Mouse (Mus musculus) intestine, postnatal 0 days (tissue): ENCODE results near the gene Runx1. TPM values are rescaled to one million over a fixed set of nuclear protein-coding genes. Genes with fewer than 3 reads are reported as not detected.

Source experiments
- ATAC-seq: fragments of 200-750 bp; cut with Nextera tagmentation; 2 replicates; pipeline ENCODE4 v1.8.0; 2017; ENCODE audit warnings: mild to moderate bottlenecking, moderate TSS enrichment, moderate library complexity
- H3K27ac ChIP-seq: fragments of 300-500 bp; sonication (generic); 2 replicates; pipeline ENCODE4 v1.5.1; 2014; ENCODE audit warnings: mild to moderate bottlenecking, low read depth, low read length, moderate library complexity
- H3K27me3 ChIP-seq: fragments of 300-500 bp; sonication (generic); replicated peaks from 2 replicates; pipeline ENCODE4 v1.6.1; 2014; ENCODE audit warnings: low read length, mixed read lengths; ENCODE audit not compliant: control insufficient read depth, insufficient read depth
- H3K36me3 ChIP-seq: fragments of 300-500 bp; sonication (generic); 2 replicates; pipeline ENCODE4 v1.6.1; 2014; ENCODE audit warnings: mild to moderate bottlenecking, moderate library complexity; ENCODE audit not compliant: control insufficient read depth, insufficient read depth
- H3K4me1 ChIP-seq: fragments of 300-500 bp; sonication (generic); replicated peaks from 2 replicates; pipeline ENCODE4 v1.6.1; 2014; ENCODE audit warnings: antibody characterized with exemption, low read length, mixed read lengths; ENCODE audit not compliant: control insufficient read depth, insufficient read depth
- H3K4me2 ChIP-seq: fragments of 300-500 bp; sonication (generic); replicated peaks from 2 replicates; pipeline ENCODE4 v1.6.1; 2014; ENCODE audit warnings: low read depth, mild to moderate bottlenecking, moderate library complexity
- H3K4me3 ChIP-seq: fragments of 300-500 bp; sonication (generic); 2 replicates; pipeline ENCODE4 v1.5.1; 2014; ENCODE audit warnings: low read depth, low read length
- H3K9ac ChIP-seq: fragments of 300-500 bp; sonication (generic); 2 replicates; pipeline ENCODE4 v1.6.1; 2014; ENCODE audit warnings: mild to moderate bottlenecking, low read depth, low read length
- H3K9me3 ChIP-seq: fragments of 300-500 bp; sonication (generic); 2 replicates; pipeline ENCODE4 v1.6.1; 2016; ENCODE audit warnings: mixed run types; ENCODE audit not compliant: control insufficient read depth
- CTCF ChIP-seq: sonication (generic); IDR thresholded peaks from 2 replicates; pipeline ENCODE4 v1.5.1; 2016; ENCODE audit warnings: low read depth, mild to moderate bottlenecking, control low read depth, antibody characterized with exemption, moderate library complexity
- WGBS: fragments of 180-500 bp; shearing (Covaris S2); extraction: QIAGEN DNeasy Blood & Tissue Kit; methylation state at CpG from one replicate; pipeline ENCODE4 v1.1.7; 2014; 5-methylcytosine and 5-hydroxymethylcytosine counted together
- polyA plus RNA-seq: library from polyadenylated mRNA; unstranded; fragments of >200 nt; fragmentation: Nextera tagmentation; extraction: Ambion mirVana; gene quantifications from 2 replicates; pipeline ENCODE4 v1.2.1, GENCODE M21; 2015

Gene Runx1
- polyA plus RNA-seq: 1.7 TPM in 2 replicates

DNA sequence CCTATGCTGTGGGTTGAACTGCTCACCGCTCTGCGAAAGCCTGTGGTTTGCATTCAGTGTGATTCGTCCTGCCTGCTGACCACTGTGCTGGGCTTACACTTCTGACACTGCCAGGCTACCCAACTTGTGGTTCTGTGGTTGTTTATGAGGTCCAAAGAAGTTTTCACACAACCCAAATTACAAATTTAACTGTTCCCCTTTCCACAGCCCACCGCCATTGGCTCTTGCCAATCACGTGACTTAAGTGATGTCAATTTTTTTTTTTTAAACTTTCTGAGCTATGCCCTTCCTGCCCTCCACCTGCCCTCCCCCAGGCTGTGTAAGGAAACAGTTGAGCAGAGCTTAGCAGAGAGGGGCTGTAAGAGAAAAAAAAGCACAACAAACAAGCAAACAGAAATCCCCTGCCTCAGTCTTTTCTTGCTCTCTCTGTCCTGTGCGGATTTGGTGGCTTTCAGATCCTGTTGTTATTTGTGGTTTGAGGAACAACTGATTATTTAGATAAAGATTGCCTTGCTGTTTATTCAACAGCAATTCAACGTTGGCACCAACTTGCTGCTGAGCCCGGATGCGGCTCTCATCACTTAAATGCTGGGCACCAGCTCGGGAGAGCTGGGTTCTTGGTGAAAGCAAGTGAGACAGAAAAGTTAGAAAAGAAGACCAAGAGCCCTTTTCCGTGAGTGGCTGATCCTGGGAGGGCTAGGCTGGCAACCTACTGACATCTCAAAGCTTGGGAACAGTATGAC lies at the start of gene Runx1:
Gene Runx1 (minus strand): TSS at position 242 of the 743 bp plus-strand sequence.
- no peak for TF ChIP-seq CTCF
- WGBS: 86% methylated on average over 11 of the region's 11 CpGs
- no peak for ATAC-seq
- Histone ChIP-seq H3K4me1 (no peaks in the 10 kb centered on the region), H3K9ac (no peak within 1 kb of the TSS), H3K9me3 (no peaks in the 10 kb centered on the region), H3K36me3 (no peaks in the 10 kb centered on the region), H3K4me2 (no peak within 1 kb of the TSS), H3K27ac (no peak within 1 kb of the TSS), H3K4me3 (no peak within 1 kb of the TSS), H3K27me3 (no peaks in the 10 kb centered on the region)

DNA sequence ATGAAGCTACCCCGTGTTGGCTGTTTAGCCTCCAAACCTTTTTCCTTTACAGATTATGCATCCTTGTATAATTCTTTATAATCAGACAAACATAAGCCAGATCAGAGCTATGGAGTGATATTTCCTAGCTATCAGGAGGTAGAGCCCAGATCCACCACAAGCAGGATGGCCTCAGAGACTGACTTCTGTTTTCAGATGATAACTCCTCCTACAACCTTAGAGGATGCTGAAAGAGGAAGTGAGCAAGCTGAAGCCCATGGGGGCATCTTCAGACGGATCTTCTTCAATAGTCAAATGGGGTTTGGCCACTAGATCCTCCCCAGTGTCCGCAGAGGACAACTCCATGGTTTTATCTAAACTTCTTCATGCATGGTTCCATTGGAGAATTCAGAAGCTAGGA lies 48.1 kb upstream of the Runx1 start:
- H3K9me3 ChIP-seq: no peaks in the 10 kb centered on the region
- ATAC-seq: no peak
- H3K4me1 ChIP-seq: no peaks in the 10 kb centered on the region
- H3K9ac ChIP-seq: no peak overlapping the region
- H3K27ac ChIP-seq: no peak overlapping the region
- 90% methylated on average over 3 of the region's 3 CpGs for WGBS
- no peak for TF ChIP-seq CTCF
- no peaks in the 10 kb centered on the region for H3K36me3 ChIP-seq
- no peak overlapping the region for H3K4me3 ChIP-seq
- H3K4me2 ChIP-seq: no peak overlapping the region
- no peaks in the 10 kb centered on the region for H3K27me3 ChIP-seq

DNA sequence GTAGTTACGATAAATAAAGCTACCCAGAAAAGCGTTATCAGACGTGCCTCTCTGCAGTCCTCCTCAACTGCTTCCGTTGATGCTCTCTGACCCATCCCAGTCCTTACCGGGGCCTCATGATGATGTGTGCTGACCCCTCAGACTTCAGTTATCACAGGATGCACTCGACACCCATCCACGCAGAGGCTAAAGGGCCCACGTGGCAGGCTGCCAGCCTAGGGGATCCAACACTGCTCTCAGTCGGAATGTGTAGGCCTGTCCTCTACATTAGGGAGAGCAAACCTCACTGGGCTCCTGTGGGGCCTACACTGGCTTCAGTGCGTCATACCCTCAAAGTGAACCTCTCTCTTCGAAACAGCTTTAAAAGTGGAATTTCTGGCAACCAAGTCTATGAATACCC lies 45.8 kb upstream of the Runx1 start:
- no peaks in the 10 kb centered on the region for H3K9me3 ChIP-seq
- H3K4me1 ChIP-seq: no peaks in the 10 kb centered on the region
- 83% methylated on average over 11 of the region's 11 CpGs for WGBS
- H3K27me3 ChIP-seq: no peaks in the 10 kb centered on the region
- TF ChIP-seq CTCF: no peak
- no peak overlapping the region for H3K27ac ChIP-seq
- no peak for ATAC-seq
- no peak overlapping the region for H3K9ac ChIP-seq
- H3K4me2 ChIP-seq: no peak overlapping the region
- H3K36me3 ChIP-seq: no peaks in the 10 kb centered on the region
- H3K4me3 ChIP-seq: no peak overlapping the region

DNA sequence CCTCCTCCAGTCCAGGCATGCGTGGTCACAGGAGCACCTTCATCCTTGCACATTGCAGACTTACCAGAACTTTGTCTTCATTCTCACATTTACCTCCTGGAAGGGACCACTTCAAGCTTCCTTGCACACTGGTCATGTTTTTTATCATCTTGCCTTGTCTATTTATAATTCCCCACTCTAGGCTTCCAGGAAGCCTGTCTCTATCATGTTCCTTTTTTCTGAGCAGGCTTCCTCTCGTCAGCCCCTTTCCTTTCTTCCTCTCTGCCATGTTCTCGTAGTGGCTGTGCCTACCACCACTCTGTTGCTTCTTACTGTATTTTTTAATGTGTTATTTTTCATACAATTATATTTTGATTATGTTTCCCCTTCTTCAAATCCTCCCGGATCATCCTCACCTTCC lies 42.6 kb upstream of the Runx1 start:
- H3K9me3 ChIP-seq: no peaks in the 10 kb centered on the region
- no peak for TF ChIP-seq CTCF

DNA sequence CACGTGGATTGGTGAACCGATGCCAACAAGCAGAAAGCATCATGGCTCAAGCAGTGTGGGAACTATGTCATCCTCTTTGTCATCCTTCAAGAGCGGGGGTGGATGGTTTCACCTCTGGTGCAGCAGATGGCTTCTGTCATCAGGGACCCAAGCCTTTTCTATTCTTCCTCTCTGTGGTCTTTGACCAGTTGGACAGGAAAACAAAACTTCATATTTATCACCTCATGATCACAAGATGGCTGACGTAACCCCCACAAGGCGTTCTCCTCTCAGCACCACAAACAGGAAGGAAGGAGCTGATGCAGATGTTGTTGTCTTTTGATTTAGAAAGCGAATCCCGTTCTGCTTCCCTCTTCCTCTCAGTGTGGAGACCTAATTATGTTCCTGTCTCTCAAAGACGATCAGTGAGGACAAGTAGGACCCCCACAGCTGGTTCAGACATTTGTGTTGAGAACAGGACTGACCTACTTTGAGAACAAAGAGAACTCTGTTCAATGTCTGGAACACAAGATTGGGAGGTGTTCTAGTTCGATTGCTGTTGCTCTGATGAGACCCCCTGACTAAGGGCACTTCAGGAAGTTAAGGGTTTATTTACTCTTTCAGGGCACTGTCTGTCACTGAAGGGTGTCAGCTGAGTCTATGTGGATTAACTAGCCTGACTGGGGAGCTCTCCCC lies 41.4 kb upstream of the Runx1 start:
- Histone ChIP-seq H3K36me3 (no peaks in the 10 kb centered on the region), H3K27ac (no peak overlapping the region), H3K4me3 (no peak overlapping the region), H3K9ac (no peak overlapping the region), H3K27me3 (no peaks in the 10 kb centered on the region), H3K4me1 (no peaks in the 10 kb centered on the region), H3K9me3 (no peaks in the 10 kb centered on the region), H3K4me2 (no peak overlapping the region)
- no peak for ATAC-seq
- 72% methylated on average over 9 of the region's 9 CpGs for WGBS
- no peak for TF ChIP-seq CTCF

More for the DNA sequence above, 42.6 kb upstream of the Runx1 start:
- ATAC-seq: no peak
- H3K9ac ChIP-seq: no peak overlapping the region
- H3K4me1 ChIP-seq: no peaks in the 10 kb centered on the region
- H3K4me2 ChIP-seq: no peak overlapping the region
- H3K27me3 ChIP-seq: no peaks in the 10 kb centered on the region
- no peak overlapping the region for H3K27ac ChIP-seq
- H3K36me3 ChIP-seq: no peaks in the 10 kb centered on the region
- no peak overlapping the region for H3K4me3 ChIP-seq
- 80% methylated on average over 4 of the region's 4 CpGs for WGBS

DNA sequence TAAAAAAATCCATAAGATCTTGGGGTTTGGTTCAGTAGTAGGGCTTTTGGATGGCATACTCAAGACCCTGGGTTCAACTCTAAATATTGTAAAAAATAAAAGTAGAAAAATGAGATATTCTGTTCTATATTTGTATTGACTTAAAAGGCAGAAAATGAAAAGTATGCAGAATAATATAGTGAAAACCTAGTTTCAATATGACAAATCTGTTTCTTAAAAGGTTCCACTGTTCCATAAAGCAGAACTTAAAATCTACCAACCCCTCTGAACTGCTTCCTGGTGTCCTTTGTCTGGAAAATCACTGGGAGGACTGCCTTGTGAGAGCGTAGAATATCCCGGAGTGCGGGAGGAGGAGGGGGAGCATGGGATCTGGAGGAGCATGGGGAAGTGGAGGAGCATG lies 39.4 kb upstream of the Runx1 start:
- no peak for TF ChIP-seq CTCF
- H3K27me3 ChIP-seq: no peaks in the 10 kb centered on the region
- no peak overlapping the region for H3K4me3 ChIP-seq
- no peaks in the 10 kb centered on the region for H3K4me1 ChIP-seq
- 86% methylated on average over 3 of the region's 3 CpGs for WGBS
- no peaks in the 10 kb centered on the region for H3K9me3 ChIP-seq
- H3K36me3 ChIP-seq: no peaks in the 10 kb centered on the region
- H3K9ac ChIP-seq: no peak overlapping the region
- no peak overlapping the region for H3K27ac ChIP-seq
- H3K4me2 ChIP-seq: no peak overlapping the region
- ATAC-seq: no peak
